Mouse (Mus musculus): Measurements from ENCODE around the gene Ddx42. TPM values are rescaled to one million over a fixed set of nuclear protein-coding genes. Genes with fewer than 3 reads are reported as not detected.

Gene Ddx42
- 10 to 100 TPM; 37.1 to 38.6 TPM for total RNA-seq (2023)

GRCm38 (mm10) chr11:106216730-106217490 lies at the start of gene Ddx42:
Gene Ddx42, plus strand, starts transcription at chr11:106216926.

GRCm38 (mm10) chr11:106202123-106202465 lies 14.6 kb upstream of the Ddx42 start, which contains the start of gene Strada:
Gene Strada, minus strand, starts transcription at chr11:106202168.

GRCm38 (mm10) chr11:106215927-106216729 lies 598 bp upstream of the Ddx42 start, which contains the start of gene Ccdc47:
Gene Ccdc47, minus strand, starts transcription at chr11:106216344.

GRCm38 (mm10) chr11:106255685-106256451 lies 39.1 kb downstream of the Ddx42 start, which contains the start of the genes Ftsj3 and Psmc5:
Gene Ftsj3, minus strand, starts transcription at chr11:106256079.
Gene Psmc5, plus strand, starts transcription at chr11:106256154.

GRCm38 (mm10) chr11:106272644-106273310 lies 56.1 kb downstream of the Ddx42 start, which contains the start of gene Smarcd2:
Gene Smarcd2, minus strand, starts transcription at chr11:106272972.

GRCm38 (mm10) chr11:106276454-106276853 lies 59.7 kb downstream of the Ddx42 start, which contains the start of gene Tcam1:
Gene Tcam1, plus strand, starts transcription at chr11:106276672.

Other genes with a start within 250 kb of the Ddx42 start
- gene Ace, start 249.0 kb upstream of the Ddx42 start, total RNA-seq (2023): 1 to 10 TPM; 5.0 to 6.7 TPM
- gene Ace3, start 222.3 kb upstream of the Ddx42 start, total RNA-seq (2023): not detected
- under 1 TPM in 1 of 2 experiments, not detected in 1; 0.35 TPM for gene Kcnh6, start 208.8 kb upstream of the Ddx42 start, total RNA-seq (2023)
- 10 to 100 TPM; 54.0 to 54.2 TPM for gene Dcaf7, start 180.1 kb upstream of the Ddx42 start, total RNA-seq (2023)
- 1 to 10 TPM; 6.3 to 7.6 TPM for gene Taco1, start 150.9 kb upstream of the Ddx42 start, total RNA-seq (2023)
- gene Map3k3, start 132.3 kb upstream of the Ddx42 start, total RNA-seq (2023): 100 to 1,000 TPM; 157 to 191 TPM
- 1 to 10 TPM; 1.5 to 3.6 TPM for gene Gm10840, start 56.1 kb upstream of the Ddx42 start, total RNA-seq (2023)
- gene Limd2, start 56.1 kb upstream of the Ddx42 start, total RNA-seq (2023): 100 to 1,000 TPM; 377 to 397 TPM
- 10 to 100 TPM; 21.4 to 23.2 TPM for gene Strada, start 14.8 kb upstream of the Ddx42 start, total RNA-seq (2023)
- gene Ccdc47, start 582 bp upstream of the Ddx42 start, total RNA-seq (2023): 10 to 100 TPM; 35.7 to 40.9 TPM
- 10 to 100 TPM; 16.3 to 20.8 TPM for gene Ftsj3, start 39.2 kb downstream of the Ddx42 start, total RNA-seq (2023)
- 10 to 100 TPM; 34.9 to 37.9 TPM for gene Psmc5, start 39.2 kb downstream of the Ddx42 start, total RNA-seq (2023)
- 10 to 100 TPM; 79.7 to 89.9 TPM for gene Smarcd2, start 56.0 kb downstream of the Ddx42 start, total RNA-seq (2023)
- gene Tcam1, start 59.7 kb downstream of the Ddx42 start, total RNA-seq (2023): under 1 TPM in 1 of 2 experiments, not detected in 1; 0.29 TPM
- not detected for gene Gh, start 84.9 kb downstream of the Ddx42 start, total RNA-seq (2023)
- 10 to 100 TPM; 10.4 to 13.1 TPM for gene Cd79b, start 97.8 kb downstream of the Ddx42 start, total RNA-seq (2023)
- under 1 TPM in 1 of 2 experiments, not detected in 1; 0.09 TPM for gene Scn4a, start 136.4 kb downstream of the Ddx42 start, total RNA-seq (2023)
- gene Prr29, start 148.5 kb downstream of the Ddx42 start, total RNA-seq (2023): not detected
- gene Icam2, start 171.1 kb downstream of the Ddx42 start, total RNA-seq (2023): 10 to 100 TPM; 12.3 to 20.5 TPM